Mouse (Mus musculus) limb, embryonic 14.5 days (tissue): ENCODE measurements around the gene Tnpo3. TPM values are rescaled to one million over a fixed set of nuclear protein-coding genes. Genes with fewer than 3 reads are reported as not detected.

ENCODE experiments used
- ATAC-seq: fragments of 200-750 bp; cut with Nextera tagmentation; 2 replicates; pipeline ENCODE4 v1.8.0; 2017; ENCODE audit warnings: low read depth, moderate number of reproducible peaks, moderate TSS enrichment; ENCODE audit not compliant: low FRiP score
- DNase-seq: peaks from one replicate; pipeline ENCODE4 v3.0.0-alpha.2; 2015; ENCODE audit warnings: low spot score
- H3K27ac ChIP-seq: fragments of 300-500 bp; sonication (generic); replicated peaks from 2 replicates; pipeline ENCODE4 v1.5.1; 2014; ENCODE audit warnings: low read depth, mild to moderate bottlenecking, low read length, moderate library complexity, mixed read lengths
- H3K27me3 ChIP-seq: fragments of 300-500 bp; sonication (generic); 2 replicates; pipeline ENCODE4 v1.6.1; 2014; ENCODE audit warnings: low read length, mixed read lengths; ENCODE audit not compliant: control insufficient read depth, insufficient read depth
- H3K36me3 ChIP-seq: fragments of 300-500 bp; sonication (generic); 2 replicates; pipeline ENCODE4 v1.6.1; 2014; ENCODE audit warnings: mild to moderate bottlenecking, low read length, moderate library complexity, mixed read lengths; ENCODE audit not compliant: control insufficient read depth, insufficient read depth
- H3K4me1 ChIP-seq: fragments of 300-500 bp; sonication (generic); 2 replicates; pipeline ENCODE4 v1.6.1; 2014; ENCODE audit warnings: antibody characterized with exemption, low read length, mixed read lengths; ENCODE audit not compliant: control insufficient read depth, insufficient read depth
- H3K4me2 ChIP-seq: fragments of 300-500 bp; sonication (generic); replicated peaks from 2 replicates; pipeline ENCODE4 v1.6.1; 2014; ENCODE audit warnings: low read depth, mild to moderate bottlenecking, low read length, moderate library complexity; ENCODE audit not compliant: severe bottlenecking
- H3K4me3 ChIP-seq: fragments of 300-500 bp; sonication (generic); replicated peaks from 2 replicates; pipeline ENCODE4 v1.5.1; 2014; ENCODE audit warnings: low read length
- H3K9ac ChIP-seq: fragments of 300-500 bp; sonication (generic); 2 replicates; pipeline ENCODE4 v1.6.1; 2014; ENCODE audit warnings: mild to moderate bottlenecking, low read depth, low read length, moderate library complexity; ENCODE audit not compliant: severe bottlenecking
- H3K9me3 ChIP-seq: fragments of 300-500 bp; sonication (generic); 2 replicates; pipeline ENCODE4 v1.6.1; 2016; ENCODE audit warnings: low read length; ENCODE audit not compliant: control insufficient read depth
- POLR2A ChIP-seq: fragments of 200-500 bp; IDR thresholded peaks from 2 replicates; pipeline ENCODE4 v1.8.0; 2012; ENCODE audit warnings: inconsistent platforms, mild to moderate bottlenecking, moderate library complexity, borderline replicate concordance; ENCODE audit not compliant: insufficient read depth, insufficient read length; ENCODE audit errors: extremely low read depth
- WGBS: fragments of 180-500 bp; shearing (Covaris S2); extraction: QIAGEN DNeasy Blood & Tissue Kit; methylation state at CpG from one replicate; pipeline ENCODE4 v1.1.7; 2014; 5-methylcytosine and 5-hydroxymethylcytosine counted together
- polyA plus RNA-seq, 2 experiments: library from polyadenylated mRNA; depleted of rRNA in 1 of 2; stranded (reverse) in 1 of 2; unstranded in 1 of 2; fragments of >200 nt; fragmentation: Nextera tagmentation in 1 of 2; extraction: Ambion mirVana in 1 of 2; gene quantifications; 2 replicates each; pipeline versions ENCODE4 v1.2.1 to v1.2.3; 2012 to 2014

Tnpo3 gene
- polyA plus RNA-seq, 2 experiments: 64.0 to 82.7 TPM

GRCm38 (mm10) chr6:29636322-29637092 lies 26.8 kb upstream of the Tnpo3 start:
- Histone ChIP-seq H3K4me3 (no peak overlapping the region), H3K27ac (no peak overlapping the region), H3K9ac (no peak overlapping the region), H3K4me1 (no peaks in the 10 kb centered on the region), H3K27me3 (no peaks in the 10 kb centered on the region), H3K36me3 (no peaks in the 10 kb centered on the region), H3K9me3 (no peaks in the 10 kb centered on the region), H3K4me2 (no peak overlapping the region)
- DNase-seq (no peak), ATAC-seq (no peak)
- no peak for TF ChIP-seq POLR2A
- 87% methylated on average over 4 of the region's 4 CpGs for WGBS

GRCm38 (mm10) chr6:29634537-29634936 lies 24.9 kb upstream of the Tnpo3 start:
- Histone ChIP-seq H3K27ac (no peak overlapping the region), H3K36me3 (no peaks in the 10 kb centered on the region), H3K9me3 (no peaks in the 10 kb centered on the region), H3K27me3 (no peaks in the 10 kb centered on the region), H3K4me2 (no peak overlapping the region), H3K4me1 (no peaks in the 10 kb centered on the region), H3K9ac (no peak overlapping the region), H3K4me3 (no peak overlapping the region)
- no peak for TF ChIP-seq POLR2A
- WGBS: 86% methylated on average over 1 of the region's 1 CpGs
- DNase-seq (no peak), ATAC-seq (no peak)

GRCm38 (mm10) chr6:29632552-29633292 lies 23.0 kb upstream of the Tnpo3 start:
- WGBS: 47% methylated on average over 12 of the region's 12 CpGs
- Histone ChIP-seq H3K9me3 (no peaks in the 10 kb centered on the region), H3K27me3 (no peaks in the 10 kb centered on the region), H3K4me1 (no peaks in the 10 kb centered on the region), H3K4me2 (no peak overlapping the region), H3K4me3 (no peak overlapping the region), H3K9ac (no peak overlapping the region; the same call in 1 of the 2 replicates), H3K36me3 (no peaks in the 10 kb centered on the region), H3K27ac (peak overlapping the region; percentile 22; the same call in 1 of the 2 replicates)
- TF ChIP-seq POLR2A: no peak
- ATAC-seq: no peak
- no peak for DNase-seq

- Histone ChIP-seq H3K4me2 (no peak overlapping the region), H3K36me3 (no peaks in the 10 kb centered on the region), H3K9ac (no peak overlapping the region), H3K27me3 (no peaks in the 10 kb centered on the region), H3K4me1 (no peaks in the 10 kb centered on the region), H3K27ac (peak overlapping the region; percentile 22; the same call in 1 of the 2 replicates), H3K4me3 (no peak overlapping the region), H3K9me3 (no peaks in the 10 kb centered on the region)
- ATAC-seq (no peak), DNase-seq (no peak)
- TF ChIP-seq POLR2A: no peak
- 17% methylated on average over 10 of the region's 10 CpGs for WGBS
These were observed 22.3 kb upstream of the Tnpo3 start for GRCm38 (mm10) chr6:29631751-29632551.

GRCm38 (mm10) chr6:29630216-29630615 lies 20.5 kb upstream of the Tnpo3 start:
- WGBS: 82% methylated on average over 1 of the region's 1 CpGs

More at GRCm38 (mm10) chr6:29630216-29630615, 20.5 kb upstream of the Tnpo3 start:
- DNase-seq: no peak
- Histone ChIP-seq H3K9me3 (no peaks in the 10 kb centered on the region), H3K4me3 (no peak overlapping the region), H3K9ac (no peak overlapping the region), H3K4me1 (no peaks in the 10 kb centered on the region), H3K27me3 (no peaks in the 10 kb centered on the region), H3K4me2 (no peak overlapping the region), H3K36me3 (no peaks in the 10 kb centered on the region), H3K27ac (no peak overlapping the region)
- no peak for TF ChIP-seq POLR2A
- no peak for ATAC-seq
